Mouse (Mus musculus) neural tube, embryonic 14.5 days (tissue): ENCODE data around the gene Zic5. TPM values are rescaled to one million over a fixed set of nuclear protein-coding genes. Genes with fewer than 3 reads are reported as not detected.
A peak's percentile ranks its signal among the peaks of the same experiment; 100 is the strongest.

Experiments
- ATAC-seq: fragments of 200-750 bp; cut with Nextera tagmentation; 2 replicates; pipeline ENCODE4 v1.8.0; 2017; ENCODE audit warnings: low read depth, mild to moderate bottlenecking, moderate TSS enrichment, moderate library complexity
- H3K27ac ChIP-seq: fragments of 300-500 bp; sonication (generic); 2 replicates; pipeline ENCODE4 v1.5.1; 2014; ENCODE audit warnings: low read depth, mild to moderate bottlenecking, control low read depth, low read length, moderate library complexity, mixed read lengths
- H3K27me3 ChIP-seq: fragments of 300-500 bp; sonication (generic); 2 replicates; pipeline ENCODE4 v1.6.1; 2014; ENCODE audit warnings: low read length; ENCODE audit not compliant: control insufficient read depth, insufficient read depth
- H3K36me3 ChIP-seq: fragments of 300-500 bp; sonication (generic); 2 replicates; pipeline ENCODE4 v1.6.1; 2014; ENCODE audit warnings: low read length, mixed read lengths; ENCODE audit not compliant: control insufficient read depth, insufficient read depth
- H3K4me1 ChIP-seq: fragments of 300-500 bp; sonication (generic); 2 replicates; pipeline ENCODE4 v1.6.1; 2014; ENCODE audit warnings: low read length; ENCODE audit not compliant: control insufficient read depth, insufficient read depth
- H3K4me2 ChIP-seq: fragments of 300-500 bp; sonication (generic); 2 replicates; pipeline ENCODE4 v1.6.1; 2014; ENCODE audit warnings: mild to moderate bottlenecking, low read depth, low read length, control low read depth
- H3K4me3 ChIP-seq: fragments of 300-500 bp; sonication (generic); 2 replicates; pipeline ENCODE4 v1.5.1; 2014; ENCODE audit warnings: low read depth, low read length, control low read depth, mixed read lengths
- H3K9ac ChIP-seq: fragments of 300-500 bp; sonication (generic); replicated peaks from 2 replicates; pipeline ENCODE4 v1.6.1; 2014; ENCODE audit warnings: low read depth, mild to moderate bottlenecking, control low read depth, low read length, mixed read lengths
- H3K9me3 ChIP-seq: fragments of 300-500 bp; sonication (generic); 2 replicates; pipeline ENCODE4 v1.6.1; 2016; ENCODE audit warnings: low read length; ENCODE audit not compliant: control insufficient read depth
- WGBS: fragments of 180-500 bp; shearing (Covaris S2); extraction: QIAGEN DNeasy Blood & Tissue Kit; methylation state at CpG from one replicate; pipeline ENCODE4 v1.1.7; 2014; 5-methylcytosine and 5-hydroxymethylcytosine counted together
- polyA plus RNA-seq: library from polyadenylated mRNA; unstranded; fragments of >200 nt; fragmentation: Nextera tagmentation; extraction: Ambion mirVana; gene quantifications from 2 replicates; pipeline ENCODE4 v1.2.1, GENCODE M21; 2014

The Zic5 gene
- polyA plus RNA-seq, 1 experiment from 2014 or later = 7.9 TPM

DNA sequence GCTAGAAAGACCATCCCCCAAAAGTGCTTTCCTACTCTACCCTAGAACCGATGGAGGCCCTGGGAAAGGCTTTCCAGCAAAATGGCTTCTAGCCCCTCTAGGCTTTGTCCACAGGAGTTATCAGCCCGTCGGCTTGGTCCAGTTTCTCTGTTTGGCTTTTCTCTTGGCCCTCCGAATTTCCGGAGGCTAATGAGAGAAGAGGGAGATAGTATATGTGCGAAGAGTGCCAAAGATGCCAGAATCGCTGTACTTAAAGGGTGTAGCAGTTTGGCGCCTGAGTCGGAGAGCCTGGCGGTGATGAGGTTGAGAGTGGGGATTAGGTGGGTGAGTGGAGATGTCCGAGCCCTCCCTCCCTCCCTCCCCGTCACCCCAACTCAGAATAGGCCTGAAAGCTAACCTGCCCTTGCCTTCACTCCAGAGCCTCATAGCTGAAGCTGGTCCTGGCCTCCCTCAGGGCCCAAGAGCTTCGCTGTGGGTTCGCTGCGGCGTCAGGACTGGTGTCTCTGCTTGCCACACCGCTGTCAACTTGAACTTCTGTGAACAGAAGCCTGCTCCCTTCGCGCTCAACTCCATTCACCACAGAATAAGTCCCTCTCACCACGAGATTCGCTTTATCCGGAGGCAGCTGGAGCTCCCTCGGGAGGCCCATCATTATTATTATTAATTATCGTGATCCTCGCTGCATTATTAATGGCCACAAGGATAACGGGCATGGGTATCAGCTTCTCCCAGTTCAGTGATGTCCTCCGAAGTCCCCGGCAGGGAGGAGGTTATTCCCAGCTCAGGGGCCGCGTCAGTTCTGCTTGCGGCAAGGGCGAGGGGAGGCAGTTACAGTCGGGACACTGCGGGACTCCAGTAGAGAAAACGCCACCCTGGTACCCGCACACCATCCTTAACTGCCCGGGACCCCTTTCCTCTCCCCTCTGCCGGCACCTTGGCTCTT, 16.9 kb upstream of the Zic5 start:
- Histone ChIP-seq H3K4me3 (peak overlapping the region; percentile 1; the same call in 1 of the 2 replicates), H3K27me3 (peaks cover 51% of the 10 kb centered on the region), H3K27ac (peak overlapping the region; percentile 56; the same call in 1 of the 2 replicates), H3K9me3 (no peaks in the 10 kb centered on the region), H3K9ac (peak overlapping the region; percentile 49; the same call in 1 of the 2 replicates), H3K4me1 (no peaks in the 10 kb centered on the region), H3K36me3 (no peaks in the 10 kb centered on the region), H3K4me2 (peak overlapping the region; percentile 39)
- peak; percentile 16; the same call in 1 of the 2 replicates for ATAC-seq
- 3% methylated on average over 37 of the region's 38 CpGs for WGBS

GRCm38 (mm10) chr14:122481181-122481580, 15.7 kb upstream of the Zic5 start:
- peak overlapping the region; percentile 46; the same call in 1 of the 2 replicates for H3K4me3 ChIP-seq
- no peaks in the 10 kb centered on the region for H3K36me3 ChIP-seq
- no peak for ATAC-seq
- peak overlapping the region; percentile 39; the same call in 1 of the 2 replicates for H3K4me2 ChIP-seq
- peak overlapping the region; percentile 49; the same call in 1 of the 2 replicates for H3K9ac ChIP-seq
- no peaks in the 10 kb centered on the region for H3K9me3 ChIP-seq
- H3K27ac ChIP-seq = peak overlapping the region; percentile 56
- no peaks in the 10 kb centered on the region for H3K4me1 ChIP-seq
- 10% methylated on average over 15 of the region's 15 CpGs for WGBS
- peaks cover 45% of the 10 kb centered on the region for H3K27me3 ChIP-seq

- Histone ChIP-seq H3K27ac (peak overlapping the region; percentile 17; the same call in 1 of the 2 replicates), H3K9ac (0 out of 2 replicates have a peak overlapping the region, but pooled peaks have one; percentile 35), H3K36me3 (no peaks in the 10 kb centered on the region), H3K9me3 (no peaks in the 10 kb centered on the region), H3K27me3 (peaks cover 37% of the 10 kb centered on the region), H3K4me2 (peak overlapping the region; percentile 39; the same call in 1 of the 2 replicates), H3K4me3 (peak overlapping the region; percentile 46), H3K4me1 (no peaks in the 10 kb centered on the region)
- no peak for ATAC-seq
- WGBS = 12% methylated on average over 2 of the region's 2 CpGs
Measured at GRCm38 (mm10) chr14:122480355-122480754, 14.9 kb upstream of the Zic5 start.

DNA sequence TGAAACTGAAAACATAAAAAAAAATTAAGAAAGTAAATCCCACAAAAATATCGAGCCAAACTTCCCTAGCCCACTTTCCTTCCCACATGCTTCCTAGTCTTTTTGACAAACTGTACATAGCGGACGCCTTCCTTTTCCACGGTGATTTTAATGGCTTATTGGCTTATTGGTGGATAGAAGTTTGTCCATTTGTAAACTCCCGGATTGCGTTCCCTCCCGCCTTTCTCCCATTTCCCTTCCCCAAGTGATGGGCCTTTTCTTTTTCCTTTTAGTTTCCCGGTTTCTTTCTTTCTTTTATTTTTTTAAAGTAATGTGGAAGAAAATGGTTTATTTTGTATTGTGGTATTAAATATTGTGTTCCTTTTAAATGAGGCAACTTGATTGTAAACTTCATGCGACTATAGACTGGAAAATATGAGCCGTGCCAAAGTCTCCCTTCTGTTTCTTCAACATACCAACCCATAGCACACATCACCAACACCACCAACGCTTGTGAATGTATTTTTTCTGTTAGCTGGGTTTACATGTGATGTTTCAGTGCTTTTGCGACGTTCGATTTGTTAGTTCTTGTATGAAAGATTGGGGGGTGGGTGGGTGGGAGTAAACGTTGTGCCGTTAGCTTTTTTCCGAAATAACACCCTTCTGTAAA, 14.1 kb upstream of the Zic5 start:
- Histone ChIP-seq H3K4me1 (peaks cover 5% of the 10 kb centered on the region), H3K4me2 (peak overlapping the region; percentile 38), H3K27me3 (peaks cover 29% of the 10 kb centered on the region), H3K4me3 (peak overlapping the region; percentile 46), H3K9me3 (no peaks in the 10 kb centered on the region), H3K9ac (peak overlapping the region; percentile 70), H3K36me3 (no peaks in the 10 kb centered on the region), H3K27ac (no peak overlapping the region; the same call in 1 of the 2 replicates)
- no peak for ATAC-seq
- WGBS = 15% methylated on average over 17 of the region's 17 CpGs

GRCm38 (mm10) chr14:122478574-122479011, 13.1 kb upstream of the Zic5 start:
- Histone ChIP-seq H3K27ac (peak overlapping the region; percentile 63), H3K4me3 (peak overlapping the region; percentile 46), H3K4me2 (peak overlapping the region; percentile 38), H3K27me3 (peaks cover 22% of the 10 kb centered on the region), H3K36me3 (no peaks in the 10 kb centered on the region), H3K9ac (peak overlapping the region; percentile 70), H3K4me1 (peaks cover 8% of the 10 kb centered on the region), H3K9me3 (no peaks in the 10 kb centered on the region)
- WGBS = 1% methylated on average over 22 of the region's 22 CpGs
- ATAC-seq = no peak

GRCm38 (mm10) chr14:122477971-122478573, 12.6 kb upstream of the Zic5 start:
- 3% methylated on average over 9 of the region's 9 CpGs for WGBS
- Histone ChIP-seq H3K4me3 (peak overlapping the region; percentile 46), H3K36me3 (no peaks in the 10 kb centered on the region), H3K4me1 (peaks cover 8% of the 10 kb centered on the region), H3K27me3 (peaks cover 17% of the 10 kb centered on the region), H3K4me2 (peak overlapping the region; percentile 38), H3K9ac (peak overlapping the region; percentile 70), H3K9me3 (no peaks in the 10 kb centered on the region), H3K27ac (peak overlapping the region; percentile 63)
- ATAC-seq = no peak

- H3K4me1 ChIP-seq = peaks cover 8% of the 10 kb centered on the region
- no peak for ATAC-seq
- H3K4me3 ChIP-seq = peak overlapping the region; percentile 46
- peak overlapping the region; percentile 49; the same call in 1 of the 2 replicates for H3K4me2 ChIP-seq
- H3K27ac ChIP-seq = peak overlapping the region; percentile 87; the same call in 1 of the 2 replicates
- H3K27me3 ChIP-seq = peaks cover 19% of the 10 kb centered on the region; the same call in 1 of the 2 replicates
- H3K36me3 ChIP-seq = no peaks in the 10 kb centered on the region
- WGBS = 1% methylated on average over 20 of the region's 20 CpGs
- H3K9me3 ChIP-seq = no peaks in the 10 kb centered on the region
- H3K9ac ChIP-seq = peak overlapping the region; percentile 70
Measured at GRCm38 (mm10) chr14:122477261-122477671, 11.8 kb upstream of the Zic5 start.

DNA sequence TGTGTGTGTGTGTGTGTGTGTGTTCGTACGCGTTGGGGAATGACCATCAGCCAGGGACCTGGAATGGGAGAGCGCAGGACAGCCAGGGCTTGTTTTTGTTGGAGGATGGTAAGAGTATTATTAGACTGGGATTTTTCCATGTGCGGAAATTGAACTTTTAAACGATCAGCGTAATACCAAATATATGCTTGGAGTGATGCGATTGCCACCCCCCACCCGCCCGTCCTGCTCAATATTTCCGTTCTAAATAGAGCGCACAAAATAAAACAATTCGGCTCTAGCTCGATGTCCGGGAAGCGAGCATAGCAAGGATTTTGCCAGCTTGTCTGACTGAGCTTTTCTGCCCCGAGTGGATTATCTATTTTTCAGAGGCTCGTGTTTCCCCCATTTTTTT, 11.3 kb upstream of the Zic5 start:
- H3K4me1 ChIP-seq = peaks cover 8% of the 10 kb centered on the region
- peak overlapping the region; percentile 49; the same call in 1 of the 2 replicates for H3K4me2 ChIP-seq
- no peaks in the 10 kb centered on the region for H3K36me3 ChIP-seq
- no peaks in the 10 kb centered on the region for H3K9me3 ChIP-seq
- WGBS = under 1% methylated on average over 18 of the region's 18 CpGs
- no peak for ATAC-seq
- peak overlapping the region; percentile 87 for H3K27ac ChIP-seq
- H3K27me3 ChIP-seq = peaks cover 17% of the 10 kb centered on the region
- peak overlapping the region; percentile 46 for H3K4me3 ChIP-seq
- H3K9ac ChIP-seq = peak overlapping the region; percentile 70
